Mouse (Mus musculus): ENCODE data around the gene Mctp1. TPM values are rescaled to one million over a fixed set of nuclear protein-coding genes. Genes with fewer than 3 reads are reported as not detected.
"Not testable (repeated sequence)": the region's sequence is repeated elsewhere in the genome, so short reads cannot be mapped to it uniquely, and the experiment has no call there.

Mctp1 gene
- polyA plus RNA-seq, 1 experiment: 0.54 TPM

- Histone ChIP-seq H3K4me3 (ENCODE audit: insufficient read depth, low read length) (no peak overlapping the region), H3K4me1 (ENCODE audit: control insufficient read depth, insufficient read depth, low read length) (no peaks in the 10 kb centered on the region), H3K27ac (ENCODE audit: insufficient read depth, low read length) (no peak overlapping the region)
- TF ChIP-seq CTCF (IDR thresholded peaks at IDR 0.05; ENCODE audit: borderline replicate concordance, insufficient read depth, low read length) (no peak), POLR2A (IDR thresholded peaks at IDR 0.05; ENCODE audit: low read depth, low read length) (no peak)
These were observed 583.3 kb downstream of the Mctp1 start for GRCm38 (mm10) chr13:76967588-76967987.

- Histone ChIP-seq H3K4me3 (ENCODE audit: insufficient read depth, low read length) (no peak overlapping the region), H3K27ac (ENCODE audit: insufficient read depth, low read length) (no peak overlapping the region), H3K4me1 (ENCODE audit: control insufficient read depth, insufficient read depth, low read length) (no peaks in the 10 kb centered on the region)
- TF ChIP-seq POLR2A (IDR thresholded peaks at IDR 0.05; ENCODE audit: low read depth, low read length) (no peak), CTCF (IDR thresholded peaks at IDR 0.05; ENCODE audit: borderline replicate concordance, insufficient read depth, low read length) (no peak)
These were observed 585.1 kb downstream of the Mctp1 start for GRCm38 (mm10) chr13:76969386-76969785.

GRCm38 (mm10) chr13:76971046-76971445 is 586.7 kb downstream of the Mctp1 start:
- not testable (repeated sequence) for H3K4me3 ChIP-seq (ENCODE audit: insufficient read depth, low read length); H3K27ac ChIP-seq (ENCODE audit: insufficient read depth, low read length); H3K4me1 ChIP-seq (ENCODE audit: control insufficient read depth, insufficient read depth, low read length)

- no peak overlapping the region for H3K27ac ChIP-seq (ENCODE audit: insufficient read depth, low read length)
These were observed 618.3 kb downstream of the Mctp1 start for GRCm38 (mm10) chr13:77002628-77003027.

GRCm38 (mm10) chr13:77003684-77004083 is 619.3 kb downstream of the Mctp1 start:
- Histone ChIP-seq H3K27ac (ENCODE audit: insufficient read depth, low read length) (no peak overlapping the region), H3K4me1 (ENCODE audit: control insufficient read depth, insufficient read depth, low read length) (no peaks in the 10 kb centered on the region), H3K4me3 (ENCODE audit: insufficient read depth, low read length) (no peak overlapping the region)
- TF ChIP-seq CTCF (IDR thresholded peaks at IDR 0.05; ENCODE audit: borderline replicate concordance, insufficient read depth, low read length) (no peak), POLR2A (IDR thresholded peaks at IDR 0.05; ENCODE audit: low read depth, low read length) (no peak)

More at GRCm38 (mm10) chr13:77002628-77003027, 618.3 kb downstream of the Mctp1 start:
- H3K4me3 ChIP-seq (ENCODE audit: insufficient read depth, low read length): no peak overlapping the region
- no peaks in the 10 kb centered on the region for H3K4me1 ChIP-seq (ENCODE audit: control insufficient read depth, insufficient read depth, low read length)
- TF ChIP-seq POLR2A (IDR thresholded peaks at IDR 0.05; ENCODE audit: low read depth, low read length): no peak
- TF ChIP-seq CTCF (IDR thresholded peaks at IDR 0.05; ENCODE audit: borderline replicate concordance, insufficient read depth, low read length): no peak

GRCm38 (mm10) chr13:77018851-77019250 is 634.5 kb downstream of the Mctp1 start:
- Histone ChIP-seq H3K4me1 (ENCODE audit: control insufficient read depth, insufficient read depth, low read length) (no peaks in the 10 kb centered on the region), H3K4me3 (ENCODE audit: insufficient read depth, low read length) (no peak overlapping the region), H3K27ac (ENCODE audit: insufficient read depth, low read length) (no peak overlapping the region)
- no peak for TF ChIP-seq CTCF (IDR thresholded peaks at IDR 0.05; ENCODE audit: borderline replicate concordance, insufficient read depth, low read length)
- no peak for TF ChIP-seq POLR2A (IDR thresholded peaks at IDR 0.05; ENCODE audit: low read depth, low read length)

GRCm38 (mm10) chr13:77029594-77029993 is 645.3 kb downstream of the Mctp1 start:
- H3K4me1 ChIP-seq (ENCODE audit: control insufficient read depth, insufficient read depth, low read length): no peaks in the 10 kb centered on the region
- TF ChIP-seq CTCF (IDR thresholded peaks at IDR 0.05; ENCODE audit: borderline replicate concordance, insufficient read depth, low read length) (no peak), POLR2A (IDR thresholded peaks at IDR 0.05; ENCODE audit: low read depth, low read length) (no peak)
- no peak overlapping the region for H3K4me3 ChIP-seq (ENCODE audit: insufficient read depth, low read length)
- no peak overlapping the region for H3K27ac ChIP-seq (ENCODE audit: insufficient read depth, low read length)

GRCm38 (mm10) chr13:77043375-77043774 is 659.0 kb downstream of the Mctp1 start:
- Histone ChIP-seq H3K4me3 (ENCODE audit: insufficient read depth, low read length) (no peak overlapping the region), H3K27ac (ENCODE audit: insufficient read depth, low read length) (no peak overlapping the region), H3K4me1 (ENCODE audit: control insufficient read depth, insufficient read depth, low read length) (no peaks in the 10 kb centered on the region)
- TF ChIP-seq CTCF (IDR thresholded peaks at IDR 0.05; ENCODE audit: borderline replicate concordance, insufficient read depth, low read length) (no peak), POLR2A (IDR thresholded peaks at IDR 0.05; ENCODE audit: low read depth, low read length) (no peak)

GRCm38 (mm10) chr13:77045375-77045774 is 661.0 kb downstream of the Mctp1 start:
- TF ChIP-seq POLR2A (IDR thresholded peaks at IDR 0.05; ENCODE audit: low read depth, low read length) (no peak), CTCF (IDR thresholded peaks at IDR 0.05; ENCODE audit: borderline replicate concordance, insufficient read depth, low read length) (no peak)
- Histone ChIP-seq H3K4me3 (ENCODE audit: insufficient read depth, low read length) (no peak overlapping the region), H3K4me1 (ENCODE audit: control insufficient read depth, insufficient read depth, low read length) (no peaks in the 10 kb centered on the region), H3K27ac (ENCODE audit: insufficient read depth, low read length) (no peak overlapping the region)

GRCm38 (mm10) chr13:77046416-77046815 is 662.1 kb downstream of the Mctp1 start:
- TF ChIP-seq CTCF (IDR thresholded peaks at IDR 0.05; ENCODE audit: borderline replicate concordance, insufficient read depth, low read length): no peak
- no peak for TF ChIP-seq POLR2A (IDR thresholded peaks at IDR 0.05; ENCODE audit: low read depth, low read length)
- H3K27ac ChIP-seq (ENCODE audit: insufficient read depth, low read length): no peak overlapping the region

More at GRCm38 (mm10) chr13:77046416-77046815, 662.1 kb downstream of the Mctp1 start:
- H3K4me3 ChIP-seq (ENCODE audit: insufficient read depth, low read length): no peak overlapping the region
- no peaks in the 10 kb centered on the region for H3K4me1 ChIP-seq (ENCODE audit: control insufficient read depth, insufficient read depth, low read length)
